Mouse (Mus musculus) mature B cell (primary cell): ENCODE data around the gene Zfp507.

Experiments used
- in situ Hi-C: fragments of 300-500 bp; cut with MboI; formaldehyde crosslinking; loops from 2 replicates; pipeline ENCODE4 v1.14.3; 2019

Zfp507 gene

GRCm38 (mm10) chr7:35802906-35803595 lies at the start of gene Zfp507:
Gene Zfp507, minus strand, starts transcription at chr7:35803003.
- in situ Hi-C loops = no loop called here

GRCm38 (mm10) chr7:35850426-35850825 lies 47.6 kb upstream of the Zfp507 start:
- in situ Hi-C loops = no loop called here

GRCm38 (mm10) chr7:35848526-35848925 lies 45.7 kb upstream of the Zfp507 start:
- in situ Hi-C loops = no loop called here

GRCm38 (mm10) chr7:35840504-35840903 lies 37.7 kb upstream of the Zfp507 start:
- in situ Hi-C loops = no loop called here

- in situ Hi-C loops = no loop called here
These were observed 34.0 kb upstream of the Zfp507 start for GRCm38 (mm10) chr7:35836851-35837250.

GRCm38 (mm10) chr7:35836415-35836814 lies 33.6 kb upstream of the Zfp507 start:
- in situ Hi-C loops = no loop called here

- in situ Hi-C loops = no loop called here
These were observed 27.3 kb upstream of the Zfp507 start for GRCm38 (mm10) chr7:35830119-35830518.

GRCm38 (mm10) chr7:35823906-35824305 lies 21.1 kb upstream of the Zfp507 start:
- in situ Hi-C loops = no loop called here

GRCm38 (mm10) chr7:35822320-35822719 lies 19.5 kb upstream of the Zfp507 start:
- in situ Hi-C loops = no loop called here

GRCm38 (mm10) chr7:35821357-35821756 lies 18.6 kb upstream of the Zfp507 start:
- in situ Hi-C loops = no loop called here

- in situ Hi-C loops = no loop called here
These were observed 16.7 kb upstream of the Zfp507 start for GRCm38 (mm10) chr7:35819486-35819885.

- in situ Hi-C loops = no loop called here
These were observed 12.2 kb upstream of the Zfp507 start for GRCm38 (mm10) chr7:35814759-35815551.

- in situ Hi-C loops = no loop called here
These were observed 10.5 kb upstream of the Zfp507 start for GRCm38 (mm10) chr7:35813306-35813705.

- in situ Hi-C loops = no loop called here
These were observed 7.9 kb upstream of the Zfp507 start for GRCm38 (mm10) chr7:35810736-35811135.

GRCm38 (mm10) chr7:35804206-35804605 lies 1.4 kb upstream of the Zfp507 start:
- in situ Hi-C loops = no loop called here

- in situ Hi-C loops = no loop called here
These were observed 450 bp downstream of the Zfp507 start for GRCm38 (mm10) chr7:35802201-35802905.

GRCm38 (mm10) chr7:35796123-35796522 lies 6.7 kb downstream of the Zfp507 start:
- in situ Hi-C loops = no loop called here

- in situ Hi-C loops = no loop called here
These were observed 8.6 kb downstream of the Zfp507 start for GRCm38 (mm10) chr7:35794145-35794664.

GRCm38 (mm10) chr7:35792150-35792848 lies 10.5 kb downstream of the Zfp507 start:
- in situ Hi-C loops = no loop called here

- in situ Hi-C loops = no loop called here
These were observed 11.9 kb downstream of the Zfp507 start for GRCm38 (mm10) chr7:35790926-35791325.

GRCm38 (mm10) chr7:35790201-35790600 lies 12.6 kb downstream of the Zfp507 start:
- in situ Hi-C loops = no loop called here

- in situ Hi-C loops = no loop called here
These were observed 17.2 kb downstream of the Zfp507 start for GRCm38 (mm10) chr7:35785579-35785978.
